Mouse (Mus musculus) CH12.LX (cell line): ENCODE data around the gene I0C0044D17Rik. TPM values are rescaled to one million over a fixed set of nuclear protein-coding genes. Genes with fewer than 3 reads are reported as not detected.
"Not testable (repeated sequence)": the region's sequence is repeated elsewhere in the genome, so short reads cannot be mapped to it uniquely, and the experiment has no call there.

ENCODE experiments used
- DNase-seq: peaks from one replicate; pipeline ENCODE4 v3.0.0-alpha.2; 2013; ENCODE audit errors: extremely low read depth
- H3K27ac ChIP-seq: 2 replicates; pipeline ENCODE4 v1.5.1; 2012; ENCODE audit warnings: low read depth, mild to moderate bottlenecking, control low read depth, moderate library complexity; ENCODE audit not compliant: insufficient read depth
- H3K27me3 ChIP-seq: replicated peaks from 2 replicates; pipeline ENCODE3; 2012; ENCODE audit warnings: inconsistent platforms
- H3K36me3 ChIP-seq, 2 experiments: replicated peaks in 1 of 2; 2 replicates each; pipeline versions ENCODE3 to v1.6.1; 2012; ENCODE audit warnings: inconsistent platforms in 1 of 2, low read length in 1 of 2, mild to moderate bottlenecking in 1 of 2, mixed read lengths in 1 of 2, moderate library complexity in 1 of 2; ENCODE audit not compliant: control insufficient read depth in 1 of 2, insufficient read depth in 1 of 2
- H3K4me1 ChIP-seq, 2 experiments: 2 replicates each; pipeline ENCODE4 v1.6.1; 2012; ENCODE audit warnings: inconsistent platforms in 1 of 2, moderate library complexity in 1 of 2; ENCODE audit not compliant: insufficient read depth in 2 of 2, control insufficient read depth in 1 of 2
- H3K4me2 ChIP-seq: 2 replicates; pipeline ENCODE4 v1.6.1; 2012; ENCODE audit warnings: low read depth, mild to moderate bottlenecking, control low read depth; ENCODE audit not compliant: poor library complexity, insufficient read depth, severe bottlenecking
- H3K4me3 ChIP-seq, 3 experiments: fragments of 150-350 bp in 1 of 3; sonication (generic) in 1 of 3; replicated peaks in 1 of 3; 2 replicates each; pipeline versions ENCODE3 to v1.5.1; 2011 to 2012; ENCODE audit warnings: low read depth in 2 of 3, low read length in 2 of 3, mild to moderate bottlenecking in 2 of 3, moderate library complexity in 2 of 3, control low read depth in 1 of 3, improper control_type of control experiment in 1 of 3, inconsistent platforms in 1 of 3, mixed read lengths in 1 of 3; ENCODE audit not compliant: poor library complexity in 1 of 3
- H3K79me2 ChIP-seq: replicated peaks from 2 replicates; pipeline ENCODE4 v1.6.1; 2012; ENCODE audit warnings: mild to moderate bottlenecking, moderate library complexity; ENCODE audit not compliant: control insufficient read depth, poor library complexity, insufficient read depth, severe bottlenecking; ENCODE audit errors: extremely low read depth
- H3K9ac ChIP-seq: 2 replicates; pipeline ENCODE4 v1.6.1; 2012; ENCODE audit warnings: low read depth, mild to moderate bottlenecking, control low read depth, moderate library complexity; ENCODE audit not compliant: insufficient read depth
- H3K9me3 ChIP-seq: replicated peaks from 2 replicates; pipeline ENCODE3; 2012; ENCODE audit warnings: low read length, inconsistent platforms, mixed read lengths
- CHD1 ChIP-seq: IDR thresholded peaks from 2 replicates; pipeline ENCODE4 v1.6.1; 2012; ENCODE audit warnings: low read depth, low read length, improper control_type of control experiment, inconsistent platforms
- ELF1 ChIP-seq: IDR thresholded peaks from 2 replicates; pipeline ENCODE4 v1.6.1; 2014; ENCODE audit warnings: low read depth, mild to moderate bottlenecking, inconsistent platforms, low read length, improper control_type of control experiment
- EP300 ChIP-seq: IDR thresholded peaks from 2 replicates; pipeline ENCODE4 v1.6.1; 2011; ENCODE audit warnings: low read length, improper control_type of control experiment
- ETS1 ChIP-seq: conservative IDR thresholded peaks from 2 replicates; pipeline ENCODE4 v1.6.1; 2012; ENCODE audit warnings: low read depth, mild to moderate bottlenecking, inconsistent platforms, low read length, improper control_type of control experiment, moderate library complexity
- GABPA ChIP-seq: IDR thresholded peaks from 2 replicates; pipeline ENCODE4 v1.6.1; 2012; ENCODE audit warnings: low read depth, low read length, improper control_type of control experiment, inconsistent platforms; ENCODE audit not compliant: insufficient replicate concordance
- HCFC1 ChIP-seq: IDR thresholded peaks from 2 replicates; pipeline ENCODE4 v1.6.1; 2012; ENCODE audit warnings: low read depth, mild to moderate bottlenecking, inconsistent platforms, low read length, improper control_type of control experiment
- IRF4 ChIP-seq: IDR thresholded peaks from 2 replicates; pipeline ENCODE4 v1.6.1; 2014; ENCODE audit warnings: low read depth, mild to moderate bottlenecking, inconsistent platforms, low read length, improper control_type of control experiment
- MXI1 ChIP-seq: IDR thresholded peaks from 2 replicates; pipeline ENCODE4 v1.6.1; 2011; ENCODE audit warnings: mild to moderate bottlenecking, low read depth, low read length, improper control_type of control experiment
- NRF1 ChIP-seq: IDR thresholded peaks from 2 replicates; pipeline ENCODE4 v1.6.1; 2014; ENCODE audit warnings: low read depth, mild to moderate bottlenecking, inconsistent platforms, low read length, improper control_type of control experiment, moderate library complexity
- POLR2A ChIP-seq: IDR thresholded peaks from 2 replicates; pipeline ENCODE4 v1.6.1; 2011; ENCODE audit warnings: low read depth, mild to moderate bottlenecking, improper control_type of control experiment, low read length
- SIN3A ChIP-seq: IDR thresholded peaks from 2 replicates; pipeline ENCODE4 v1.6.1; 2012; ENCODE audit warnings: low read length, improper control_type of control experiment, inconsistent platforms
- UBTF ChIP-seq: IDR thresholded peaks from 2 replicates; pipeline ENCODE4 v1.6.1; 2012; ENCODE audit warnings: low read depth, mild to moderate bottlenecking, inconsistent platforms, low read length, improper control_type of control experiment, moderate library complexity
- USF1 ChIP-seq: IDR thresholded peaks from 2 replicates; pipeline ENCODE4 v1.6.1; 2014; ENCODE audit warnings: low read depth, mild to moderate bottlenecking, inconsistent platforms, low read length, improper control_type of control experiment
- USF2 ChIP-seq: conservative IDR thresholded peaks from 2 replicates; pipeline ENCODE4 v1.6.1; 2011; ENCODE audit warnings: low read depth, low read length, improper control_type of control experiment
- ZKSCAN1 ChIP-seq: IDR thresholded peaks from 2 replicates; pipeline ENCODE4 v1.6.1; 2012; ENCODE audit warnings: low read depth, inconsistent platforms, low read length, improper control_type of control experiment, borderline replicate concordance
- dilution Hi-C: fragments of 300-500 bp; cut with MboI; formaldehyde crosslinking; loops from 2 replicates; pipeline ENCODE4 v1.14.3; 2020; ENCODE audit warnings: low sequenced_read_pairs; ENCODE audit not compliant: extremely low pct_unique_long_range_greater_than_20kb, extremely low pct_ligation_motif_present
- in situ Hi-C: fragments of 300-500 bp; cut with MboI; formaldehyde crosslinking; loops from 3 replicates; pipeline ENCODE4 v1.14.3; 2019; ENCODE audit warnings: low sequenced_read_pairs, low pct_ligation_motif_present, low pct_unique_long_range_greater_than_20kb, mixed read lengths
- polyA plus RNA-seq: library from polyadenylated mRNA; unstranded; fragments of >175 nt; gene quantifications from 2 replicates; pipeline ENCODE4 v1.2.1, GENCODE M21; 2012; ENCODE audit warnings: low read depth; ENCODE audit not compliant: insufficient read length
- total RNA-seq, 2 experiments: library from RNA; depleted of rRNA; stranded (reverse); fragments of 300-350 nt in 1 of 2; fragments of >200 nt in 1 of 2; gene quantifications; 2 replicates each; pipeline ENCODE4 v1.2.3; 2012 to 2014

The I0C0044D17Rik gene
- total RNA-seq (2012; rRNA removed) (not detected in 2 replicates), total RNA-seq (2014; rRNA removed) (not detected in 2 replicates), polyA plus RNA-seq (not detected in 2 replicates)

DNA sequence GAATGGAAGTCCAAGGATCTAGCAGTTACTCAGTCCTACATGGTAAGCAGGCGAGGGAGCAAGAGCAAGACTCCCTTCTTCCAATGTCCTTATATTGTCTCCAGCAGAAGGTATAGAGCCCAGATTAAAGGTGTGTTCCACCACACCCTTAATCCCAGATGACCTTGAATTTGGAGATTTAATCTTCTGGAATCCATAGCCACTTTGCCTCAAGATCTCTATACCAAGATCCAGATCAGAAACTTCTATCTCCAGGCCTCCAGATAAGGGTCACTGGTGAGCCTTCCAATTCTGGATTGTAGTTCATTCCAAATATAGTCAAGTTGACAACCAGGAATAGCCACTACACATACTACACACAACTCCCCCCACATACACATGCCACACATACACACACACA, at the start of gene I0C0044D17Rik:
TSS of gene I0C0044D17Rik (minus strand) at position 101 of the 400 bp plus-strand sequence.
- in situ Hi-C loops, H3K4me1 ChIP-seq, H3K27ac ChIP-seq, H3K4me2 ChIP-seq, H3K27me3 ChIP-seq, H3K9ac ChIP-seq, H3K79me2 ChIP-seq, DNase-seq, H3K36me3 ChIP-seq, H3K4me3 ChIP-seq, dilution Hi-C loops: not testable (repeated sequence)
- peaks cover 56% of the 10 kb centered on the region for H3K9me3 ChIP-seq

- Histone ChIP-seq H3K4me1 (no peaks in the 10 kb centered on the region), H3K4me3 (no peak overlapping the region), H3K36me3 (no peaks in the 10 kb centered on the region), H3K9ac (no peak overlapping the region), H3K79me2 (no peaks in the 10 kb centered on the region), H3K4me2 (no peak overlapping the region), H3K27ac (no peak overlapping the region), H3K27me3 (no peaks in the 10 kb centered on the region)
- in situ Hi-C loops (no loop called here), dilution Hi-C loops (no loop called here)
- no peak for DNase-seq
- TF ChIP-seq ZKSCAN1 (no peak), USF1 (no peak)
- TF ChIP-seq, all 38 proteins: peak for 0
- H3K9me3 ChIP-seq: peaks cover 65% of the 10 kb centered on the region
These were observed 42.0 kb upstream of the I0C0044D17Rik start for GRCm38 (mm10) chr4:98865386-98866237.

- DNase-seq: no peak
- in situ Hi-C loops (no loop called here), dilution Hi-C loops (no loop called here)
- no peak overlapping the region for H3K4me2 ChIP-seq
- no peak overlapping the region for H3K9ac ChIP-seq
- no peaks in the 10 kb centered on the region for H3K4me1 ChIP-seq
- peaks cover 62% of the 10 kb centered on the region for H3K9me3 ChIP-seq
- TF ChIP-seq USF2 (no peak), CHD1 (no peak), ETS1 (no peak), MXI1 (no peak), ELF1 (no peak), EP300 (no peak), GABPA (no peak), UBTF (no peak), HCFC1 (no peak), POLR2A (no peak), NRF1 (no peak), SIN3A (no peak), IRF4 (no peak)
- no peaks in the 10 kb centered on the region for H3K79me2 ChIP-seq
- no peaks in the 10 kb centered on the region for H3K36me3 ChIP-seq
- H3K4me3 ChIP-seq: no peak overlapping the region
- H3K27me3 ChIP-seq: no peaks in the 10 kb centered on the region
- no peak overlapping the region for H3K27ac ChIP-seq
These were observed 40.9 kb upstream of the I0C0044D17Rik start for GRCm38 (mm10) chr4:98864546-98864945.
